Mouse (Mus musculus) stomach, embryonic 16.5 days (tissue): ENCODE data around the gene Uaca. TPM values are rescaled to one million over a fixed set of nuclear protein-coding genes. Genes with fewer than 3 reads are reported as not detected.

Experiments used
- ATAC-seq: fragments of 200-750 bp; cut with Nextera tagmentation; 2 replicates; pipeline ENCODE4 v1.8.0; 2017; ENCODE audit warnings: moderate number of reproducible peaks, moderate TSS enrichment; ENCODE audit not compliant: insufficient read depth, low FRiP score
- H3K27ac ChIP-seq: fragments of 300-500 bp; sonication (generic); 2 replicates; pipeline ENCODE4 v1.5.1; 2014; ENCODE audit warnings: low read length
- H3K27me3 ChIP-seq: fragments of 300-500 bp; sonication (generic); 2 replicates; pipeline ENCODE4 v1.6.1; 2014; ENCODE audit warnings: low read length, control low read depth, mixed read lengths; ENCODE audit not compliant: control insufficient read depth, insufficient read depth
- H3K36me3 ChIP-seq: fragments of 300-500 bp; sonication (generic); 2 replicates; pipeline ENCODE4 v1.6.1; 2014; ENCODE audit warnings: low read length; ENCODE audit not compliant: control insufficient read depth, insufficient read depth
- H3K4me1 ChIP-seq: fragments of 300-500 bp; sonication (generic); 2 replicates; pipeline ENCODE4 v1.6.1; 2014; ENCODE audit warnings: low read length, control low read depth, mixed read lengths; ENCODE audit not compliant: control insufficient read depth, insufficient read depth
- H3K4me2 ChIP-seq: fragments of 300-500 bp; sonication (generic); 2 replicates; pipeline ENCODE4 v1.6.1; 2014; ENCODE audit warnings: low read depth, low read length, mixed read lengths
- H3K4me3 ChIP-seq: fragments of 300-500 bp; sonication (generic); replicated peaks from 2 replicates; pipeline ENCODE4 v1.5.1; 2014; ENCODE audit warnings: mild to moderate bottlenecking, low read length
- H3K9ac ChIP-seq: fragments of 300-500 bp; sonication (generic); 2 replicates; pipeline ENCODE4 v1.6.1; 2014; ENCODE audit warnings: low read length
- H3K9me3 ChIP-seq: fragments of 300-500 bp; sonication (generic); replicated peaks from 2 replicates; pipeline ENCODE4 v1.6.1; 2016; ENCODE audit warnings: low read length, control low read depth; ENCODE audit not compliant: control insufficient read depth
- WGBS: fragments of 180-500 bp; shearing (Covaris S2); extraction: QIAGEN DNeasy Blood & Tissue Kit; methylation state at CpG from one replicate; pipeline ENCODE4 v1.1.7; 2014; 5-methylcytosine and 5-hydroxymethylcytosine counted together
- polyA plus RNA-seq: library from polyadenylated mRNA; unstranded; fragments of >200 nt; fragmentation: Nextera tagmentation; extraction: Ambion mirVana; gene quantifications from 2 replicates; pipeline ENCODE4 v1.2.1, GENCODE M21; 2015

The Uaca gene
- polyA plus RNA-seq, 1 experiment from 2014 or later: 42.0 TPM

DNA sequence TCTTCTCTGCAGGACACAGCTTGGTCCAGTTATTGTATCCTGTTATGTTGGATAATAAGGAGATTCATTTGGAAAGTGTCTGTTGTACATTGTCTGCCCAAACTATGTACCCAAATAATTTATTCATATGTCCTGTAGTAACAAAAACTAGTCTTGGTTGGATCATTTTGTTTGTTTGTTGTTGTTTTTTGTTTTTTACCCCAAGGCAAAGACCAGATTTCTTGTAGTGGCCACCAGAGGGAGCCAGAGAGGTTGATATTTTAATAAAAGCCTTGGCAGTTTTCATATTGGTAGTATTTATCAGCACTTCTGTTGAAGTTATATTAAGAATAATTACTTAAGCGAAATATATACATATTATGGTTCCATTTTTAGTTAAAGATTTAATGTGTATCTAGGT lies 25.0 kb downstream of the Uaca start:
- ATAC-seq: no peak
- H3K27ac ChIP-seq: no peak overlapping the region
- H3K4me1 ChIP-seq: no peaks in the 10 kb centered on the region; the same call in 1 of the 2 replicates
- WGBS: 15% methylated on average over 1 of the region's 1 CpGs
- H3K9me3 ChIP-seq: no peaks in the 10 kb centered on the region
- H3K4me2 ChIP-seq: no peak overlapping the region
- no peak overlapping the region for H3K9ac ChIP-seq
- no peaks in the 10 kb centered on the region for H3K27me3 ChIP-seq
- no peaks in the 10 kb centered on the region for H3K36me3 ChIP-seq
- H3K4me3 ChIP-seq: no peak overlapping the region

DNA sequence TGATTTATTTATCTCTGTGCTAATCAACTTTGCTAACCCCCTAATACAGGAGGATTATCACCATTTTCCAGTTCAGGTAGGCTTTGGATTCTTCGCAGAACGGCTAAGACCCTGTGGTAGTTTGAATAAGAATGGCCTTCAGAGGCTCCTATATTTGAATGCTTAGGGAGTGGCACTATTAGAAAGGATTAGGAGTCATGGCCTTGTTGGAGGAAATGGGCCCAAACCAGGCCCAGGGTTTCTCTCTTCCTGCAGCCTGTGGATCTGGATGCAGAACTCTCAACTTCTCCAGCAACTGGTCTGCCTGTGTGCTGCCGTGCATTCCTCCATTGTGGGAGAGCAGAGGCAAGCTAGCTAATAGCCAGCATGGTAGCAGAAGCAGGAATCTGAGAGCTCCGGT lies 27.2 kb downstream of the Uaca start:
- Histone ChIP-seq H3K4me3 (no peak overlapping the region), H3K4me2 (no peak overlapping the region), H3K9me3 (no peaks in the 10 kb centered on the region), H3K36me3 (no peaks in the 10 kb centered on the region), H3K9ac (no peak overlapping the region), H3K27me3 (no peaks in the 10 kb centered on the region), H3K4me1 (no peaks in the 10 kb centered on the region), H3K27ac (peak overlapping the region; percentile 15; the same call in 1 of the 2 replicates)
- WGBS: 85% methylated on average over 4 of the region's 4 CpGs
- ATAC-seq: no peak

DNA sequence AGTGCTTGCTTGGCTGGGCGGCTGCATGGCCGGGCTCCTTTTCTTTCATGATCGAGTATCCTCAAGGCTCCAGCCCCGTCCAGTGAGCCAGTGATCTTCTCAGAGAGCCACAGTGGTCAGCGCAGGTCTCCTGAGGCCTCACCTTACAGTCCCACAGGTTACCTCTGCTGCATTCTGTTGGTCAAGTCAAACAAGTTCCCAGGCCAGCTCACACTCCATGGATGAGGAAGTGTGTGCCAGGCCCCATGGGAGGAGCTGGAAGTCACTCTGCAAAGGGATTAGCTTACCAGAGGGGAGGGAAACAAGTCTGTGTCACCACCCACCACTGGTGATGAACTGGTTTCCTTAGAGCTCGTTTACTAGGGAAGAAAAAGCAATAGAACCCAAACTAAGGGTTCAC lies 28.3 kb downstream of the Uaca start:
- H3K27me3 ChIP-seq: no peaks in the 10 kb centered on the region
- no peaks in the 10 kb centered on the region for H3K9me3 ChIP-seq
- 83% methylated on average over 6 of the region's 6 CpGs for WGBS
- H3K9ac ChIP-seq: no peak overlapping the region
- ATAC-seq: peak; percentile 62; the same call in 1 of the 2 replicates
- peak overlapping the region; percentile 38 for H3K27ac ChIP-seq
- no peaks in the 10 kb centered on the region for H3K4me1 ChIP-seq
- H3K4me3 ChIP-seq: no peak overlapping the region
- H3K4me2 ChIP-seq: no peak overlapping the region
- no peaks in the 10 kb centered on the region for H3K36me3 ChIP-seq

DNA sequence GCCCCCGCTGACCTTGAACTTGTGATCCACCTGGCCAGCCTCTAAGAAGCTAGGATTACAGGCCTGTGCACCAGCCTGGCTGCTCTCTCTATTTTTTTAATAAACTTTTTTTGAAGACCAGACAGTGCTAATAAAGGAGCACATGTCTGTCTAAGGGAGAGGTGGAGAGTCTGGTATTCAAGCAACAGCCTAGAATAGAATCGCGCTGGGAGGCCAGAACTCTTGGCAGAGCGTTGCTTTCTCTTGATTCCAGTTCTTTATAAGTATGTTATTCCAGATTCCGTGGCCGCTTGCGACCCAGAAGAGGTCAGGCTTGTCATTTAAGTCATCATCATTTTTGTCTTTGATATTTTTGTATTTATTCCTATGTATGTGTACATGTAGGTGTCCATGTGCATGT lies 31.2 kb downstream of the Uaca start:
- Histone ChIP-seq H3K27ac (no peak overlapping the region), H3K9ac (no peak overlapping the region), H3K9me3 (no peaks in the 10 kb centered on the region), H3K4me1 (no peaks in the 10 kb centered on the region), H3K4me3 (no peak overlapping the region), H3K36me3 (no peaks in the 10 kb centered on the region), H3K27me3 (no peaks in the 10 kb centered on the region), H3K4me2 (no peak overlapping the region)
- no peak for ATAC-seq
- WGBS: 94% methylated on average over 7 of the region's 7 CpGs

GRCm38 (mm10) chr9:60826759-60827158 lies 32.4 kb downstream of the Uaca start:
- H3K27ac ChIP-seq: no peak overlapping the region
- no peak for ATAC-seq
- no peaks in the 10 kb centered on the region for H3K36me3 ChIP-seq
- no peak overlapping the region for H3K4me3 ChIP-seq
- no peaks in the 10 kb centered on the region for H3K9me3 ChIP-seq
- H3K27me3 ChIP-seq: no peaks in the 10 kb centered on the region
- no peak overlapping the region for H3K4me2 ChIP-seq
- H3K9ac ChIP-seq: no peak overlapping the region
- 60% methylated on average over 7 of the region's 7 CpGs for WGBS
- no peaks in the 10 kb centered on the region for H3K4me1 ChIP-seq

DNA sequence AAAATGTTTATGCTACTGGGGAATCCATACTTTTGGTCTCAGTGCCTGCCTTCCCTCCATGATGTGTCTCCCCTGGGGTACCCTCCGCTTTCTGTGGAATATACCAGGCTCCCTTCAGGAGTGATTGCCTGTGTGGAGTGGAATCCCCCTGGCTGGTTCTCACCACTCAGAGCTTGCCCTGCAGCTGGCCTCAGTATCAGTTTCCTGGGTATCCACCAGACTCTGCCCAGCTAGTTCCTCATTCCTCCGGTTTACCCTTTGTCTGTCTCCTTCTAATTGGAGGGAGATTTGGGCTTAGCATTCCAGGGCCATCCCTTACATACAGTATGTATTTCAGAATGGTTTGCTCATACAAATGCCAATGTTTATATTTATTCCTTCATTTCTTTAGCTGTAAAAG lies 33.9 kb downstream of the Uaca start:
- Histone ChIP-seq H3K27me3 (no peaks in the 10 kb centered on the region), H3K27ac (no peak overlapping the region), H3K9me3 (no peaks in the 10 kb centered on the region), H3K4me1 (no peaks in the 10 kb centered on the region), H3K9ac (no peak overlapping the region), H3K4me3 (no peak overlapping the region), H3K4me2 (no peak overlapping the region), H3K36me3 (no peaks in the 10 kb centered on the region)
- no peak for ATAC-seq
- 82% methylated on average over 2 of the region's 2 CpGs for WGBS

- Histone ChIP-seq H3K4me3 (no peak overlapping the region), H3K9me3 (no peaks in the 10 kb centered on the region), H3K4me2 (no peak overlapping the region), H3K36me3 (no peaks in the 10 kb centered on the region), H3K9ac (no peak overlapping the region), H3K27ac (peak overlapping the region; percentile 46), H3K27me3 (no peaks in the 10 kb centered on the region), H3K4me1 (no peaks in the 10 kb centered on the region)
- WGBS: 66% methylated on average over 4 of the region's 4 CpGs
- ATAC-seq: no peak
Observed at GRCm38 (mm10) chr9:60829610-60830009, 35.3 kb downstream of the Uaca start.

GRCm38 (mm10) chr9:60830079-60830478 lies 35.7 kb downstream of the Uaca start:
- no peak overlapping the region for H3K9ac ChIP-seq
- no peaks in the 10 kb centered on the region for H3K27me3 ChIP-seq
- WGBS: 44% methylated on average over 3 of the region's 3 CpGs
- no peaks in the 10 kb centered on the region for H3K4me1 ChIP-seq
- H3K9me3 ChIP-seq: no peaks in the 10 kb centered on the region
- H3K4me3 ChIP-seq: no peak overlapping the region
- ATAC-seq: no peak
- H3K27ac ChIP-seq: no peak overlapping the region; the same call in 1 of the 2 replicates
- H3K36me3 ChIP-seq: no peaks in the 10 kb centered on the region
- no peak overlapping the region for H3K4me2 ChIP-seq

GRCm38 (mm10) chr9:60832233-60832632 lies 37.9 kb downstream of the Uaca start:
- Histone ChIP-seq H3K9me3 (no peaks in the 10 kb centered on the region), H3K27ac (no peak overlapping the region), H3K9ac (no peak overlapping the region), H3K4me2 (no peak overlapping the region), H3K4me1 (peaks cover 13% of the 10 kb centered on the region), H3K27me3 (no peaks in the 10 kb centered on the region), H3K4me3 (no peak overlapping the region), H3K36me3 (no peaks in the 10 kb centered on the region)
- 79% methylated on average over 8 of the region's 8 CpGs for WGBS
- ATAC-seq: peak; percentile 53

DNA sequence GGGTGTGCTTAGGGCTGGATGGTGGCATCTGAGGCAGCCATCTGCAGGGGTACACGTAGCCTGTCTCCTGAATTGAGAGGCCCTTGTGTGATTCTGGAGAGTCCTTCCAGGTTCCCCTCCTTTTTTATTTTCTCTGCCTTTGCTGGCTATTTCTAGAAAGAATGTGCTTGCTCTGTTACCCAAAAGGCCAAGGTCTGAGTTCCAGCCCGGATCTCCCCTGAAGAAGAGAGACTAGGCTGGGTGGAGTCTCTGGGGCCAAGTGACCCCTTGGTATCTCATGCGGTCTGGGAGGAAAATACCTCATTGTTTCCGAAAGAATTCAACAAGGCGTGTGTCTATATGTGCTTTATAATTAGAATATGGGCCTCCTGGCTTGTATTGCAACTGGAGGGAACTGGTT lies 41.8 kb downstream of the Uaca start:
- no peaks in the 10 kb centered on the region for H3K36me3 ChIP-seq
- no peak overlapping the region for H3K4me3 ChIP-seq
- H3K27me3 ChIP-seq: no peaks in the 10 kb centered on the region
- H3K4me2 ChIP-seq: no peak overlapping the region
- 64% methylated on average over 5 of the region's 5 CpGs for WGBS
- H3K9ac ChIP-seq: no peak overlapping the region
- no peaks in the 10 kb centered on the region for H3K9me3 ChIP-seq
- peaks cover 28% of the 10 kb centered on the region for H3K4me1 ChIP-seq
- H3K27ac ChIP-seq: peak overlapping the region; percentile 88
- no peak for ATAC-seq
